Mouse (Mus musculus) stomach, postnatal 0 days (tissue): ENCODE results near the gene Zfp366.

Experiments used
- CTCF ChIP-seq: IDR thresholded peaks from 2 replicates; pipeline ENCODE4 v1.5.1; 2016; ENCODE audit warnings: antibody characterized with exemption, low read depth, mild to moderate bottlenecking, moderate library complexity
- EP300 ChIP-seq: optimal IDR thresholded peaks from 2 replicates; pipeline ENCODE3; 2016; ENCODE audit warnings: antibody characterized with exemption

- no peak for TF ChIP-seq CTCF
- TF ChIP-seq EP300 = no peak
These were observed 45.9 kb downstream of the Zfp366 start for GRCm38 (mm10) chr13:99230495-99230868.
